Mouse (Mus musculus): ENCODE results near the gene Prkd2. TPM values are rescaled to one million over a fixed set of nuclear protein-coding genes. Genes with fewer than 3 reads are reported as not detected.

Gene Prkd2
- polyA plus RNA-seq, 1 experiment from 2014 or later, result 12.0 TPM

DNA sequence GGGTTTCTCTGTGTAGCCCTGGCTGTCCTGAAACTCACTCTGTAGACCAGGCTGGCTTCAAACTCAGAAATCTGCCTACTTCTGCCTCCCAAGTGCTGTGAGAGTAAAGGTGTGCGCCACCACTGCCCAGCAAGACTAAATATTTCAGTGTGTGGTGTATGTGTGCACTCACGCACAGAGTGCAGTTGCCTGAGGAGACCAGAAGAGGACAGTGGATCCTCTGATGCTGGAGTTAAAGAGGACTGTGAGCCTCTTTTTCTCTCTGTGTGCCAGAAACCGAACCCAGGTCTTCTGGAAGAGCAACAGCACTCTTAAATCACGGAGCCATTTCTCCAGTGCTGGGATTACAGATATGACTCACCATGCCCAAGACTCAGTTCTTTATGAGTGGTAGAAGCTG, 30.7 kb downstream of the Prkd2 start:
- Histone ChIP-seq H3K9ac (replicated peaks) (no peak overlapping the region), H3K4me1 (peaks cover 26% of the 10 kb centered on the region), H3K9me3 (no peaks in the 10 kb centered on the region), H3K27ac (replicated peaks) (no peak overlapping the region), H3K4me2 (replicated peaks) (no peak overlapping the region), H3K27me3 (no peaks in the 10 kb centered on the region), H3K36me3 (peaks cover 9% of the 10 kb centered on the region; the same call in 1 of the 2 replicates), H3K4me3 (no peak overlapping the region)
- no peak for ATAC-seq (ENCODE audit: low FRiP score, low read depth)
- WGBS, result 91% methylated on average over 4 of the region's 4 CpGs

DNA sequence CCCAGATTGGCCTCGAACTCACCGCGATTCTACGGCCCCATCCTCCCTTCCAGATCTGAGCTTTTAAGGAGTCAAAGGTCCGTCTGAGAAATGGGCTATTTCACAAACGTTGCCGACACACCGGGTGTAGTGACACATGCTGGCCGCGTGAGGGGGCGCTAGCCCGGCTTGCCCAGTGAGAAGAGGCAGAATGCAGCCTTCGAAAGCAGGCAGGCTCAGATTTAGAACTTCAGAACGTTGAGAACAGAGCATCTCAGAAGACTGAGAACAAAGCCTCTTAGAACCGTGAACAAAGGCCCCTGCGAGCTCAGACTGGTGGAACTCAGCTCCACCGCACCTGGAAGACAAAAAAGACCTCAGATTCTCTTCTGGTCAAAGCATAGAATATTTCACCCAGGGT, 31.5 kb downstream of the Prkd2 start:
- 6% methylated on average over 17 of the region's 17 CpGs for WGBS
- no peaks in the 10 kb centered on the region for H3K27me3 ChIP-seq
- H3K9ac ChIP-seq (replicated peaks), result no peak overlapping the region
- ATAC-seq (ENCODE audit: low FRiP score, low read depth), result no peak
- peak overlapping the region; percentile 88 for H3K4me2 ChIP-seq (replicated peaks)
- peak overlapping the region; percentile 70 for H3K27ac ChIP-seq (replicated peaks)
- H3K36me3 ChIP-seq, result peaks cover 9% of the 10 kb centered on the region; the same call in 1 of the 2 replicates
- no peaks in the 10 kb centered on the region for H3K9me3 ChIP-seq
- peak overlapping the region; percentile 77 for H3K4me3 ChIP-seq
- peaks cover 24% of the 10 kb centered on the region for H3K4me1 ChIP-seq

DNA sequence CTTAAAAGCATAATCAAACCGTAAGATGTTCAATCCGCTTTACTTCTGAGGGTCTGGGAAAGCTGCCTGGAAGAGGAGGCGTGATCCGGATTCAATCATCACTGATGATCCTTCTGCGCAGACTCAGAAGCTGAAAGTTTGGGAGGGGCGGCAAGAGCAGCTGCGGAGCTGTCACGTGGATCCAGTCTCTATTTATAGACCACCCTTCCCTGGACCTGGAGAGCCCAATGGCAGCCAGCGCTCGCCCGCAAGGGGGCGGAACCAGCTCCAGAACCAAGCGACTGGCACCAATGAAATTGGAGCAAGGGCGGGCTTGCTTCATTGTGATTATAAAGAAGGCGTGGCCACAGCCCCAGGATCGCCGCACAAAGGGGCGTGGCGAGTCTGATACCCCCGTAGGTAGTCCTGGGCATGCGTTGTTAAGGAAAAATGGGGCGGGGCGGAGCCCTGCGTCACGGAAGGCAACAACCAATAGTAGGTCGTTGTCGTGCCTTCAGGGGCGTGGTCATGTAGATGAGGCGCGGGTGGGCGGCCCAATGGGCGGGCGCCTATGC, 32.1 kb downstream of the Prkd2 start:
- no peaks in the 10 kb centered on the region for H3K27me3 ChIP-seq
- peak overlapping the region; percentile 77 for H3K4me3 ChIP-seq
- WGBS, result under 1% methylated on average over 33 of the region's 33 CpGs
- peaks cover 26% of the 10 kb centered on the region for H3K4me1 ChIP-seq
- H3K36me3 ChIP-seq, result peaks cover 9% of the 10 kb centered on the region; the same call in 1 of the 2 replicates
- peak overlapping the region; percentile 83; the same call in 1 of the 2 replicates for H3K9ac ChIP-seq (replicated peaks)
- ATAC-seq (ENCODE audit: low FRiP score, low read depth), result peak; percentile 96
- H3K27ac ChIP-seq (replicated peaks), result peak overlapping the region; percentile 70
- no peaks in the 10 kb centered on the region for H3K9me3 ChIP-seq
- peak overlapping the region; percentile 88 for H3K4me2 ChIP-seq (replicated peaks)

DNA sequence AGATGAGACGGTGACA, 32.4 kb downstream of the Prkd2 start, which contains the start of gene Dact3:
Dact3 (plus strand) TSS at position 8 of the 16 bp plus-strand sequence.
- no peaks in the 10 kb centered on the region for H3K27me3 ChIP-seq
- H3K9me3 ChIP-seq, result no peaks in the 10 kb centered on the region
- H3K9ac ChIP-seq (replicated peaks), result peak within 1 kb of the TSS; percentile 83
- peaks cover 9% of the 10 kb centered on the region; the same call in 1 of the 2 replicates for H3K36me3 ChIP-seq
- no peak for ATAC-seq (ENCODE audit: low FRiP score, low read depth)
- WGBS, result 0% methylated on average over 1 of the region's 1 CpGs
- peak within 1 kb of the TSS; percentile 77 for H3K4me3 ChIP-seq
- peak within 1 kb of the TSS; percentile 88 for H3K4me2 ChIP-seq (replicated peaks)
- H3K27ac ChIP-seq (replicated peaks), result peak within 1 kb of the TSS; percentile 82
- peaks cover 26% of the 10 kb centered on the region for H3K4me1 ChIP-seq

DNA sequence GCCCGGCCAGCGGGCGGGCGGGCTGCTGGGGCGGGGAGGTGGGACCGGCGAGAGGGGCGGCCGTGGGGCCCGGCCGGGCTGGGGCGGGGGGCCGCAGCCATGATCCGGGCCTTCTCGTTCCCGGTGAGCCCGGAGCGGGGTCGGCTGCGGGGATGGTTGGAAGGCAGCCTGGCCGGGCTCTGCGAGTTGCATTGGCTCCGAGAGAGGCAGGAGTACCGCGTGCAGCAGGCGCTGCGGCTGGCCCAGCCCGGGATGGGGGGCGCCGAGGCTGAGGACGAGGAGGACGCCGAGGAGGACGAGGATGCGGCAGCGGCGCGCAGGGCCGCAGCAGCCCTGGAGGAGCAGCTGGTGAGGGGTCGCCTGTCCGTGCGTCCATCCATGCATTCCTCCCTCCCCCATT, 32.6 kb downstream of the Prkd2 start:
- peaks cover 28% of the 10 kb centered on the region for H3K4me1 ChIP-seq
- peak overlapping the region; percentile 77 for H3K4me3 ChIP-seq
- peak overlapping the region; percentile 83 for H3K9ac ChIP-seq (replicated peaks)
- H3K27ac ChIP-seq (replicated peaks), result peak overlapping the region; percentile 82
- no peaks in the 10 kb centered on the region for H3K9me3 ChIP-seq
- peak overlapping the region; percentile 88 for H3K4me2 ChIP-seq (replicated peaks)
- H3K27me3 ChIP-seq, result no peaks in the 10 kb centered on the region
- peaks cover 9% of the 10 kb centered on the region; the same call in 1 of the 2 replicates for H3K36me3 ChIP-seq
- no peak for ATAC-seq (ENCODE audit: low FRiP score, low read depth)
- under 1% methylated on average over 41 of the region's 42 CpGs for WGBS

DNA sequence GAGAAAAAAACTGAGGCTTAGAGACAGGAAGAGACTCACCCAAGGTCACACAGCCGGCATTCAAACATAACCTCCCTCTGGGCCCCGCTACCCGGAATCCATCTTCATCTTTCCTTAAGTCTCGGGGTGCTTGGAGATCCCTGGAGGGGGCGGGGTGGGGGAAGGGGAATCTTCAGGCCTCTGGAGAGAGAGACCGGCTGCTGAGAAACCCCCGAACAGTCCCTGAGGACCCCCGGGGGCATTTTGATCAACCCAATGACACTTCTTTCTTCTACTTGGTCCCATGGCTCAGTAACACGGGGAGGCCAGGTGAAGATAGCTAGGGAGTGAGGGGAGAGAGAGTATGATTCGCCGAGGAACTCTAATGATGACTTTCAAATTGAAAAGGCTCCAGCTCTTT, 33.3 kb downstream of the Prkd2 start:
- H3K4me2 ChIP-seq (replicated peaks), result peak overlapping the region; percentile 88
- no peaks in the 10 kb centered on the region for H3K27me3 ChIP-seq
- H3K36me3 ChIP-seq, result peaks cover 9% of the 10 kb centered on the region; the same call in 1 of the 2 replicates
- 8% methylated on average over 11 of the region's 11 CpGs for WGBS
- H3K27ac ChIP-seq (replicated peaks), result no peak overlapping the region; the same call in 1 of the 2 replicates
- no peaks in the 10 kb centered on the region for H3K9me3 ChIP-seq
- peak overlapping the region; percentile 77 for H3K4me3 ChIP-seq
- ATAC-seq (ENCODE audit: low FRiP score, low read depth), result no peak
- peaks cover 31% of the 10 kb centered on the region for H3K4me1 ChIP-seq
- peak overlapping the region; percentile 83 for H3K9ac ChIP-seq (replicated peaks)

DNA sequence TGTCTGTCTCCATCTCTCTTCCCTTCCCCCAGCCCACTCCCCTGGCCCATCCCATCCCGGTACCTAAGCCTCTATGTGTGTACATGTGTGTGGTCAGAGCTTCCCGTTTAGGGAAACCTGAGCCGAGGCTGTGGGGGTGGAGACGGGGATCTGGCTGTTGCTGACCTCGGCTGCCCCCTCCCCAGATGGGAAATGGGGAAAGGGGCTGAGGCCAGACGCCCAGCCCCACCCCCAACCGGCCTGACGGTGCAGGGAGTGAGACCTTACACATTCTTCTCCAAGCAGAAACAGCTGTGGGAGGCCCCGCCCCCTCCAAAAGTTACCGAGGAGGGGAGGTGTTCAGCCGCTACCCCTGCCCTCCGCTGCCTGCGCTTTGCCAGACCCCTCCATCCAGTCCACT, 33.9 kb downstream of the Prkd2 start:
- Histone ChIP-seq H3K27ac (replicated peaks) (no peak overlapping the region), H3K4me3 (peak overlapping the region; percentile 77), H3K9ac (replicated peaks) (peak overlapping the region; percentile 83), H3K4me1 (peaks cover 31% of the 10 kb centered on the region), H3K36me3 (peaks cover 11% of the 10 kb centered on the region; the same call in 1 of the 2 replicates), H3K4me2 (replicated peaks) (peak overlapping the region; percentile 88), H3K9me3 (no peaks in the 10 kb centered on the region), H3K27me3 (no peaks in the 10 kb centered on the region)
- no peak for ATAC-seq (ENCODE audit: low FRiP score, low read depth)
- 5% methylated on average over 12 of the region's 13 CpGs for WGBS

DNA sequence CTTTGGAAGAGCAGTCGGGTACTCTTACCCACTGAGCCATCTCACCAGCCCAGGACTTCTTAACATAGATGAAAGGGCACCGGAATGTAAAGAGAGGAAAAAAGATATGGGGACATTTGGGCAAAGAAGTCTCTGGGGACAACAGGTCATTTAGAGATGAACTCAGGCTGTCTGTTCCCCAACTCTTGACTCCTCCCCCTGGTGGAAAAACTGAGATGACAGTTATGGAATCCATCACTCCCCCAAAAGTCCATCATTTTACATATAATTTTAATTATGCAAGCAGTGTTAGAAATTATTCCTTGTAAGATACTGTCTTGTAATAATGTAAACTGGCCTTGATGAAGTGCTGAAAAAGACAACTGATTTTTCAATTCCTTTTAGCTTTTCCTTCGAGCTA, 35.0 kb downstream of the Prkd2 start:
- Histone ChIP-seq H3K9me3 (no peaks in the 10 kb centered on the region), H3K36me3 (0 out of 2 replicates have a peak, but pooled peaks cover 4% of the 10 kb centered on the region), H3K4me1 (peaks cover 31% of the 10 kb centered on the region), H3K27me3 (peaks cover 5% of the 10 kb centered on the region), H3K9ac (replicated peaks) (no peak overlapping the region), H3K27ac (replicated peaks) (no peak overlapping the region), H3K4me2 (replicated peaks) (no peak overlapping the region), H3K4me3 (no peak overlapping the region)
- 89% methylated on average over 3 of the region's 3 CpGs for WGBS
- no peak for ATAC-seq (ENCODE audit: low FRiP score, low read depth)

DNA sequence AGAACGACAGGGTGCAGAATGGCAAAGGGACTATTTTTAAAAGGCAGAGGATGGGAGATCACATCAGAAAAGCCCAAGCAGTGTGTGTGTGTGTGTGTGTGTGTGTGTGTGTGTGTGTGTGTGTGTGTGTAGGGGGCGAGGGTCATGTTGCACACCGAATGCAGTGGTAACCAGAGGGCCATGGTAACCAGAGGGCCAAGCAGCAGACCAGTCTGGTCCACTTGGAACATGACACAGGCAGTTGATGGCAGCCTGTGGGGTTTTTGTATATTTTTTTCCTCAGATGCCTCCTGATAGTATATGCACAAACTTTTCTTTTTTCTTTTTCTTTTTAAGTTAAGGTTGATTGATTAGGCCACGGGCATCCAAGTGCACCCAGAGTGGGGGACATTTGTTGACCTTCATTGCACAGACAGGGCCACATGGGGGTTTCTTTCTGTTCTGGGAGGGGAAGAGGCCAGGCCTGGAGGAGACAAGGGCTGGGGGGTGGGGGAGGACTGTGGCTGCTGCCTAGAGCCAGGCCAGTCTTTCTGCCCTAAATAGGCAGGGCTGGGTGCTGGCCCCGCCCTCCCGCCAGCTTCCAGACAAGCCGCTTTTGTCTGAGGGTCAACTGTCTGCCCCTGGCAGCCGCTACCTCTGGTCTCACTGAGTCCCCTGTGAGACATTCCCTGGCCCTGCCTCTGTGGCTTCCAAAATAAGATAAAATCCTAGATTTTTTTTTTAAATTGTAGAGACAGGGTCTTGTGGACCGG, 37.3 kb downstream of the Prkd2 start:
- Histone ChIP-seq H3K4me2 (replicated peaks) (peak overlapping the region; percentile 26), H3K27me3 (peaks cover 28% of the 10 kb centered on the region), H3K9ac (replicated peaks) (peak overlapping the region; percentile 39; the same call in 1 of the 2 replicates), H3K4me3 (peak overlapping the region; percentile 15), H3K9me3 (no peaks in the 10 kb centered on the region), H3K36me3 (peaks cover 10% of the 10 kb centered on the region; the same call in 1 of the 2 replicates), H3K27ac (replicated peaks) (peak overlapping the region; percentile 81), H3K4me1 (peaks cover 31% of the 10 kb centered on the region)
- 17% methylated on average over 8 of the region's 9 CpGs for WGBS
- peak; percentile 55 for ATAC-seq (ENCODE audit: low FRiP score, low read depth)

DNA sequence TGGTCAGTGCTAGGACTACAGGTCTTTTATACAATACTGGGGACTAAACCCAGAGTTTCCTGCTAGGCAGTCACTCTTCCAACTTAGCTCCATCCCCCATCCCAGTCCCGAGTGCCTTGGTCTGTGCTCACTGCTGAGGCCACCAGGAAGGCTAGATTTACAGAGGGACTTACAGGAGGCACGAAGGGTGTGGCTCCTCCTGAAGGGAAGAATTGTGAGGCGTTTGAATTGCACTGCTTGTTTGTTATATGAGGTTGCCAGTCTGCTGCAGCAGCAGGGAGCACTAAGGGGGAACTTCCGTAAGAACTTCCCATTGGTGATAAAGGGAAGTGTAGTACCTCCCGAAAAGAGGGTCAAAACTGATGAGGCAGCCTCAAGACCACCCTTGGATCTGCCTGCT, 37.9 kb downstream of the Prkd2 start:
- peaks cover 17% of the 10 kb centered on the region for H3K36me3 ChIP-seq
- H3K4me2 ChIP-seq (replicated peaks), result peak overlapping the region; percentile 26; the same call in 1 of the 2 replicates
- peaks cover 30% of the 10 kb centered on the region for H3K4me1 ChIP-seq
- H3K27me3 ChIP-seq, result peaks cover 34% of the 10 kb centered on the region
- no peak overlapping the region for H3K4me3 ChIP-seq
- peak overlapping the region; percentile 39; the same call in 1 of the 2 replicates for H3K9ac ChIP-seq (replicated peaks)
- ATAC-seq (ENCODE audit: low FRiP score, low read depth), result no peak
- H3K9me3 ChIP-seq, result peaks cover 4% of the 10 kb centered on the region
- H3K27ac ChIP-seq (replicated peaks), result peak overlapping the region; percentile 81
- WGBS, result 10% methylated on average over 5 of the region's 5 CpGs

DNA sequence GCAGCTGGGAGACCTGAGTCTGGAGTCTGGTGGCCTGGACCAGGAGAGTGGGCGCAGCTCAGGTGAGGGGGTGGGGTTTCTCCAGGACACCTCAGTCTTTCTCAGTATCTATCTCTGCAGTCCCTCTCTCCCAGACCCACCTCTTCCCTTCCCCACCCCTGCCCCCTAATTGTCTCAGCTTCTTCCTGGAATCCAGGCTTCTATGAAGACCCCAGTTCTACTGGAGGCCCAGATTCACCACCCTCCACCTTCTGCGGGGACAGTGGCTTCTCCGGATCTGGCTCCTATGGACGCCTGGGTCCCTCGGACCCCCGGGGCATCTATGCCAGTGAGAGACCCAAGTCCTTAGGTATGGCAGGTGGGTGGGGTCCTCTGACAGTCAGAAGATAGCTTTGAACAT, 40.5 kb downstream of the Prkd2 start:
- Histone ChIP-seq H3K9me3 (peaks cover 9% of the 10 kb centered on the region), H3K36me3 (peaks cover 38% of the 10 kb centered on the region), H3K4me2 (replicated peaks) (no peak overlapping the region), H3K27me3 (peaks cover 59% of the 10 kb centered on the region), H3K27ac (replicated peaks) (no peak overlapping the region), H3K9ac (replicated peaks) (no peak overlapping the region), H3K4me1 (peaks cover 13% of the 10 kb centered on the region), H3K4me3 (no peak overlapping the region)
- WGBS, result 97% methylated on average over 6 of the region's 6 CpGs
- ATAC-seq (ENCODE audit: low FRiP score, low read depth), result no peak

DNA sequence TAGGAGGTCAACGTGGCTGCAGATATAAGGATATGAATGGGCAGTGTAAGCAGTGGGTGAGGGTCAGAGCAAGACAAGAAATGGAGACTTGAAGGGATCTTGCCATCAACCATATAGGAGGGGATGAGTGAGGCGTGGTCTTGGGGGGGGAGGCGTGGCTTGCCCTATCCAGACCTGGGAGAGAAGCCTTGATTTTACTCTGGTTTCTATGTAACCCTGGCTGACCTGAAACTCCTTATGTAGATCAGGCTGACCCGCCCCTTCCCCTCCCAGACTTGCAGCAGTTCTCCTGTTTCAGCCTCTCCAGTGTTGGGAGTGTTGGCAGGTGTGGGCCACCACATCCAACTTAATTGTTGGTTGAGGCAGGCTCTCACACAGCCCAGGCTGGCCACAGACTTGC, 41.6 kb downstream of the Prkd2 start:
- peaks cover 38% of the 10 kb centered on the region for H3K36me3 ChIP-seq
- peaks cover 70% of the 10 kb centered on the region for H3K27me3 ChIP-seq
- no peak overlapping the region for H3K4me3 ChIP-seq
- H3K9ac ChIP-seq (replicated peaks), result no peak overlapping the region
- H3K4me2 ChIP-seq (replicated peaks), result no peak overlapping the region
- 71% methylated on average over 4 of the region's 4 CpGs for WGBS
- H3K27ac ChIP-seq (replicated peaks), result no peak overlapping the region
- peaks cover 9% of the 10 kb centered on the region for H3K9me3 ChIP-seq
- peaks cover 13% of the 10 kb centered on the region for H3K4me1 ChIP-seq
- no peak for ATAC-seq (ENCODE audit: low FRiP score, low read depth)

Data from midbrain, embryonic 12.5 days (tissue).